Mouse (Mus musculus): ENCODE measurements around the gene Olfr50.

Olfr50 gene

DNA sequence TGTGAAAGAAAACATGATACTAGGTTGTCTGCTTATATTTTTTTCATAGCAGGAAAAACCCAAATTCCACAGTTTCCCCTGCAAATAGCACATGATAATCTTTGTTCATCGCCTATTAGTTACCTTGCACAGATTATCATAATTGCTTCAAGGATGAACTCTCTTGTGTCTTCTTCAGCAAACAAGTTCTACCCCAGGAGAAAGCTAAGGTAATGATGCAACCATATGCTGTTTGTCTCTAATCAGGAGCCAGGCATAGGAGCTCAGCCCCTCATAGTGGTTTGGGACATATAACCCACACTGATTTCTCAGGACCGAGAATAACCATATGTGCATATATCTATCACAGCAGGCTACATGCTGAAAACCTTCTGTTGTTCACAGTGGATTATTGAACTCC lies at the start of gene Olfr50:
Gene Olfr50 (plus strand): TSS at position 301 of the 400 bp plus-strand sequence.
- no peak for DNase-seq

GRCm38 (mm10) chr2:36783976-36784375 lies 6.4 kb upstream of the Olfr50 start, which contains the start of gene Olfr348:
Olfr348 (plus strand) TSS chr2:36784276.
- no peak for DNase-seq

DNA sequence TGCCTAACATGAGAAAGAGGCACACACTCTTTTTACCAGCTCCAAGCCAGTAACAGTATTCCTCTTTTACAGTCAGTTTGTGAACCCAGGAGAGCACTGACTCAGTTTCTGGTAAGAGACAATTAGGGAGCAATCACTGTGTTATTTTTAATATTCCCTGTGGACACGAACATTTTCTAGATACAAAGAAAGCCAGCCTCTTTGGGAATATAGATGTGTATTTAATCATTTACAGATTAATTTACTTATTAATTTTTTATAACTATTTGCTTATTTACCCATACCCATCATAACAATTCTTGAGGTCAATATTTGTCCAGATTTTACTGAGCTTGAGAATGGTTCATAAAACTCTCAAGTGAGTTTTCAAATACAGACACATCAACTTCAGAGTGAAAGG lies 26.6 kb downstream of the Olfr50 start, which contains the start of gene Olfr3:
Gene Olfr3 (minus strand): TSS at position 101 of the 400 bp plus-strand sequence.
- DNase-seq, result no peak

DNA sequence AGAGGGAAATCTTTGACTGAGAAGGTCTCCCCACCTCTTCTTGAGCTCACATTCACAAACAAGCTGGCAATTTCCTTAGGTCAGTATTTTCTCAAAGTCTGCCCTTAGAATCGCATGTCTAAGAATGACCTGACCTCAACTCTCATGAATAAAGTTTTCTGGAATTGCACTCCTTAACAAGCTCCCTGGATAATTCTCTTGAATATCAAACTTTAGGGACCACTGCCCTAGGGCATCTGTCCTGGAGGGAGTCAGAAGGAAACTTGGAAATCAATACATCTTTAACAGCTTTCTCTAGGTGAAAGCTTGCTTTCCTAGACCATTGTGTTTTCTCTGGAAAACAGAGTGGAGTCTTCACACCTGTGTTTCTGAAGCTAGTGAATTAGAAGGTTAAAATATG lies 55.7 kb downstream of the Olfr50 start, which contains the start of gene Olfr350:
Gene Olfr350 (plus strand): TSS at position 301 of the 400 bp plus-strand sequence.
- no peak for DNase-seq

All from right cerebral cortex, postnatal 25 days (tissue).